Mouse (Mus musculus): Measurements from ENCODE around the gene Gpatch2. TPM values are rescaled to one million over a fixed set of nuclear protein-coding genes. Genes with fewer than 3 reads are reported as not detected.

Gpatch2 gene
- polyA plus RNA-seq, 1 experiment from 2014 or later, result 21.3 TPM

DNA sequence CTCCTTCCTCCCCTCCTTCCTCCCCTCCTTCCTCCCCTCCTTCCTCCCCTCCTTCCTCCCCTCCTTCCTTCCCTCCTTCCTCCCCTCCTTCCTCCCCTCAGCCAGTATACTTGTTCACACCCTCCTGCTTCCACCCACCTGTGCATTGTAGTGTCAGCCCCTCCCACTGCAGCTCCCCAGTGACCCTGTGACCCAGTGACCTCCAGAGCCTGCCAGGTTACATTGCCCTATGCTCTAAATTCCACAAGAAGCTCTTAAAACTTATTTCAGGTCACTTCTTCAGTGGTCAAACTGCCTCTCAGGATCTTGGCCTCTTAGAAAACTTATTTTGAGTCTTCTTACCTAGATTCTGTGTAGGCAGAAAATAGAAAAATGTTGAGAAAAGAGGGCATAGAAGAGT is 99.2 kb downstream of the Gpatch2 start:
- no peaks in the 10 kb centered on the region; the same call in 1 of the 2 replicates for H3K36me3 ChIP-seq
- H3K9ac ChIP-seq, result no peak overlapping the region
- H3K9me3 ChIP-seq, result no peaks in the 10 kb centered on the region
- H3K4me2 ChIP-seq, result no peak overlapping the region
- no peak for ATAC-seq (ENCODE audit: low FRiP score)
- H3K27me3 ChIP-seq, result no peaks in the 10 kb centered on the region
- H3K4me3 ChIP-seq, result no peak overlapping the region
- no peaks in the 10 kb centered on the region for H3K4me1 ChIP-seq (replicated peaks)
- no peak overlapping the region for H3K27ac ChIP-seq

DNA sequence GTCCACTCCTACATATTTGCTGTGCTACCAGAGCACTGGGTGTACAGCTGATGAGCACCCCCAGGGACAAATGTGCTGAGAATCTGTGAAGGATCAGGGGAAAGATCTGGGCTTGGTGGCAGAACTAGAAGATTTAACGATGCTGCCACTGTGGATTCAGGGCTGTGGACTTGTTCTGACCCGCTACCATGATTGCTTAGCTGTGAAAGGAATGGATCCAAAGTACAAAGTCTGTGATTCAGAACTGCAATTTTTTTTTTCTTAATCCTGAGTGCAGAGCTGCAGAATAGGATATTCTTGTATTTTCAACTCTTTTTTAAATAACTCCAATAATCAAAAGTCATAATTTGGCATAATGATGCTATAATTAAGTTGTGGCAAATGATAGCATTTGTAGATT is 100.5 kb downstream of the Gpatch2 start:
- no peak overlapping the region for H3K27ac ChIP-seq
- no peak overlapping the region for H3K4me2 ChIP-seq
- H3K4me3 ChIP-seq, result no peak overlapping the region
- 94% methylated on average over 2 of the region's 2 CpGs for WGBS
- H3K36me3 ChIP-seq, result no peaks in the 10 kb centered on the region; the same call in 1 of the 2 replicates
- no peak overlapping the region for H3K9ac ChIP-seq
- no peaks in the 10 kb centered on the region for H3K9me3 ChIP-seq
- ATAC-seq (ENCODE audit: low FRiP score), result no peak
- H3K4me1 ChIP-seq (replicated peaks), result no peaks in the 10 kb centered on the region
- H3K27me3 ChIP-seq, result no peaks in the 10 kb centered on the region

- Histone ChIP-seq H3K27me3 (no peaks in the 10 kb centered on the region), H3K9me3 (no peaks in the 10 kb centered on the region), H3K9ac (no peak overlapping the region), H3K4me3 (no peak overlapping the region), H3K36me3 (no peaks in the 10 kb centered on the region; the same call in 1 of the 2 replicates), H3K27ac (no peak overlapping the region), H3K4me2 (no peak overlapping the region), H3K4me1 (replicated peaks) (no peaks in the 10 kb centered on the region)
- ATAC-seq (ENCODE audit: low FRiP score), result no peak
- 82% methylated on average over 8 of the region's 8 CpGs for WGBS
Measured at GRCm38 (mm10) chr1:187316555-187316954, 101.2 kb downstream of the Gpatch2 start.

GRCm38 (mm10) chr1:187321814-187322213 is 106.5 kb downstream of the Gpatch2 start:
- no peak for ATAC-seq (ENCODE audit: low FRiP score)
- Histone ChIP-seq H3K27ac (no peak overlapping the region), H3K9me3 (no peaks in the 10 kb centered on the region), H3K4me2 (no peak overlapping the region), H3K36me3 (no peaks in the 10 kb centered on the region; the same call in 1 of the 2 replicates), H3K4me1 (replicated peaks) (no peaks in the 10 kb centered on the region), H3K9ac (no peak overlapping the region), H3K4me3 (no peak overlapping the region), H3K27me3 (no peaks in the 10 kb centered on the region)
- WGBS, result 90% methylated on average over 3 of the region's 3 CpGs

GRCm38 (mm10) chr1:187322505-187323208 is 107.3 kb downstream of the Gpatch2 start:
- Histone ChIP-seq H3K9me3 (no peaks in the 10 kb centered on the region), H3K4me3 (no peak overlapping the region)
- WGBS, result 91% methylated on average over 8 of the region's 8 CpGs

DNA sequence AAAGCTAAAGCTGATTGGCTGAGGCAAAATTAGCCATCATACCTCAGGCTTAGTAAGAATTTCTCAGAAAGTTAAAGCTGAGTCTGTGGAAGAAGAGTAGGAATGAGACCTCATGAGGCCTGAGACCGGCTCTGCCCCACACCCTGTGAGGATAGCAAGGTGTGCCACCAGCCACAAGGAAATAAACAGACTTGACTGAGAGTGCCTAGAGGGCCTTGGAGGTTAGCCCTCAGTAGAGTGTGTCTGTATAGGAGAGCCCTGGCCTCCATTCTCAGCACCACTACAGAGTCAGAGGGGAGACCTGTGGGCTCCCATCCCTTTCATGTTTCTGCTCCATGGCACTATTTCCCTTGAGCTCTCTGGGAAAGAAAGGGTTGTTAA is 107.9 kb downstream of the Gpatch2 start:
- no peaks in the 10 kb centered on the region for H3K9me3 ChIP-seq
- H3K27me3 ChIP-seq, result no peaks in the 10 kb centered on the region
- no peaks in the 10 kb centered on the region; the same call in 1 of the 2 replicates for H3K36me3 ChIP-seq
- H3K4me1 ChIP-seq (replicated peaks), result no peaks in the 10 kb centered on the region
- H3K4me3 ChIP-seq, result no peak overlapping the region
- no peak overlapping the region for H3K27ac ChIP-seq
- WGBS, result 96% methylated on average over 1 of the region's 1 CpGs
- H3K4me2 ChIP-seq, result no peak overlapping the region
- ATAC-seq (ENCODE audit: low FRiP score), result no peak
- no peak overlapping the region for H3K9ac ChIP-seq

More at GRCm38 (mm10) chr1:187322505-187323208, 107.3 kb downstream of the Gpatch2 start:
- no peak for ATAC-seq (ENCODE audit: low FRiP score)
- H3K9ac ChIP-seq, result no peak overlapping the region
- H3K4me2 ChIP-seq, result no peak overlapping the region
- H3K27me3 ChIP-seq, result no peaks in the 10 kb centered on the region
- no peak overlapping the region for H3K27ac ChIP-seq
- H3K36me3 ChIP-seq, result no peaks in the 10 kb centered on the region; the same call in 1 of the 2 replicates
- H3K4me1 ChIP-seq (replicated peaks), result no peaks in the 10 kb centered on the region

DNA sequence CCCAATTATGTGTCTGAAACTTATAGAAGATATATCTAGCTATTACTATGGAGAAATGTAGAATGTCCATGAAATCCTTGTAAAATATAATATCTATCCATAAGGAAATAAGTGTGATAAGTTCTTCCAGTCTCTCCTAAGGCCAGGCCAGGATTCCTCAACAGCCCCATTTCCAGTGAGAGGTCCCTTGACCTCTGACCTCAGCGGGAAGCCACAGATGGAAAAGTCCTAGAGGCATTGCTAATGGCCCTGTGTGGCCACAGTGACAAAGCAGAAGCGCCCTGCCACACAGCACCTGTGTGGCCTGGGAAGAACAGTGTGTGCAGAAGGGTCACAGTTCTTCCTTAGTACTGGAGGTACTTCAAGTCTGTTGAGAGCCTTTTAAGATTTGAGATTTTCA is 127.2 kb downstream of the Gpatch2 start:
- Histone ChIP-seq H3K9ac (no peak overlapping the region), H3K4me2 (no peak overlapping the region), H3K9me3 (no peaks in the 10 kb centered on the region), H3K27me3 (no peaks in the 10 kb centered on the region), H3K36me3 (peaks cover 8% of the 10 kb centered on the region; the same call in 1 of the 2 replicates), H3K4me1 (replicated peaks) (no peaks in the 10 kb centered on the region; the same call in 1 of the 2 replicates), H3K27ac (no peak overlapping the region), H3K4me3 (no peak overlapping the region)
- no peak for ATAC-seq (ENCODE audit: low FRiP score)
- WGBS, result 38% methylated on average over 2 of the region's 2 CpGs

- H3K36me3 ChIP-seq, result peaks cover 23% of the 10 kb centered on the region
- H3K9me3 ChIP-seq, result no peaks in the 10 kb centered on the region
- H3K9ac ChIP-seq, result no peak overlapping the region
- no peaks in the 10 kb centered on the region for H3K27me3 ChIP-seq
- ATAC-seq (ENCODE audit: low FRiP score), result no peak
- H3K4me2 ChIP-seq, result no peak overlapping the region
- no peaks in the 10 kb centered on the region; the same call in 1 of the 2 replicates for H3K4me1 ChIP-seq (replicated peaks)
- no peak overlapping the region for H3K27ac ChIP-seq
- 82% methylated on average over 5 of the region's 5 CpGs for WGBS
- H3K4me3 ChIP-seq, result no peak overlapping the region
Measured at GRCm38 (mm10) chr1:187345156-187345555, 129.8 kb downstream of the Gpatch2 start.

GRCm38 (mm10) chr1:187346923-187347322 is 131.6 kb downstream of the Gpatch2 start:
- Histone ChIP-seq H3K36me3 (peaks cover 23% of the 10 kb centered on the region), H3K9ac (no peak overlapping the region), H3K9me3 (no peaks in the 10 kb centered on the region), H3K4me1 (replicated peaks) (no peaks in the 10 kb centered on the region; the same call in 1 of the 2 replicates), H3K27ac (no peak overlapping the region), H3K4me3 (no peak overlapping the region), H3K4me2 (no peak overlapping the region), H3K27me3 (no peaks in the 10 kb centered on the region)
- ATAC-seq (ENCODE audit: low FRiP score), result no peak
- WGBS, result 91% methylated on average over 11 of the region's 11 CpGs

DNA sequence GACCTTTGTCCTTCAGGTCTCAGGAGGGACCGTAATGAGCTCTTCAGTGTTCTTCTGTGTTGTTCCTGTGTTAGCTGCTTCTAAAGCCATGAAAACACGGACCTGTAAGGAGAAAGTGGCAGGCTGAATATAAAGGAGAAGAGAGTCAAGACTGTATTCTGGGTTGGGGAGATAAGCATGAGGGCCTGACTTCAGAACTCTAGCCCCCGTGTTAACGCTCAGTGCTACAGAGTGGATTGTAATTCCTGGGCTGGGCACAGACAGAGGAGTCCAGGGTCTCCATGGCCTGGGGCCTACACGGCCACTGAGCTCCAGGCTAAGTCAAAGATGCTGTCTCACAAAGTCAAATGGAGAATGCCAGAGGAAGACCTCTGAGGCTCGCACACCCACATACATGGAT is 132.3 kb downstream of the Gpatch2 start:
- H3K9me3 ChIP-seq, result no peaks in the 10 kb centered on the region
- no peak overlapping the region for H3K4me2 ChIP-seq
- H3K9ac ChIP-seq, result no peak overlapping the region
- 91% methylated on average over 6 of the region's 6 CpGs for WGBS
- H3K27me3 ChIP-seq, result no peaks in the 10 kb centered on the region
- H3K27ac ChIP-seq, result no peak overlapping the region
- no peaks in the 10 kb centered on the region for H3K4me1 ChIP-seq (replicated peaks)
- H3K4me3 ChIP-seq, result no peak overlapping the region
- ATAC-seq (ENCODE audit: low FRiP score), result no peak
- H3K36me3 ChIP-seq, result peaks cover 23% of the 10 kb centered on the region

DNA sequence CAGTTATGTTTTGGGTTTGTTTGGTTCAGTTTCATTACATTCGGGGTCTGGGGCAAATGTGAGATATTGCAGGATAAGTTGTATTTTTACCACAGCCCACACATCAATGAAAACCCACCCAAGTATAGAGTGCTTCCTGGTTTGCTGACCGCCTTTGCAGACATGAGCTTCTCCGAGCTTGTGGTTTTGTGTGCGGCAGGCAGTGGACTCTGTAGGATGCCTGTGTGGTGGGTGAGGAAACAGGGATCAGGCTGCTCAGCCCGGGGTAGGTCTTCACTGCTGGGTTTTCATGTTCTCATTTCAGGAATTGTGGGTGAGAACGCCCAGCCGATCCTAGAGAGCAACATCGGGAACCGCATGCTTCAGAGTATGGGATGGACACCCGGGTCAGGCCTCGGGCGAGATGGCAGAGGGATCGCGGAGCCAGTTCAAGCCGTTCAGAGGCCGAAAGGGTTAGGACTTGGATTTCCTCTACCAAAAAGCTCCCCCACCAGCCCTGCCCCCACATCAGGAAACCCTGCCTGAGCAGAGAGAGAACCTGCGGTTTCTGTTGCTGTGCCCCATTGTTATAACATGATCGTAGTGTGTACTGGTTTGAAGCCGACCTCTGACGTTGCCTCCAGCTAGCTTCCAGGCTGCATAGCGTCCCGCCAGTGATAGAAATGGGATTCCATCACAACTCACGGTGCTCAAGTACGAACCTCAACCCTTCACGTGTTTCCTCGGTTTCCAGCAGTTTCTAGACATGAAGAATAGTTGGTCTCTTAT is 132.9 kb downstream of the Gpatch2 start:
- H3K4me1 ChIP-seq (replicated peaks), result no peaks in the 10 kb centered on the region
- H3K27me3 ChIP-seq, result no peaks in the 10 kb centered on the region
- WGBS, result 96% methylated on average over 26 of the region's 26 CpGs
- H3K4me3 ChIP-seq, result no peak overlapping the region
- H3K9ac ChIP-seq, result no peak overlapping the region
- no peak overlapping the region for H3K27ac ChIP-seq
- peaks cover 23% of the 10 kb centered on the region for H3K36me3 ChIP-seq
- H3K9me3 ChIP-seq, result no peaks in the 10 kb centered on the region
- no peak for ATAC-seq (ENCODE audit: low FRiP score)
- H3K4me2 ChIP-seq, result no peak overlapping the region

- Histone ChIP-seq H3K36me3 (peaks cover 23% of the 10 kb centered on the region), H3K4me2 (no peak overlapping the region), H3K27ac (no peak overlapping the region), H3K9me3 (no peaks in the 10 kb centered on the region), H3K4me3 (no peak overlapping the region), H3K9ac (no peak overlapping the region), H3K27me3 (no peaks in the 10 kb centered on the region), H3K4me1 (replicated peaks) (no peaks in the 10 kb centered on the region)
- no peak for ATAC-seq (ENCODE audit: low FRiP score)
- 89% methylated on average over 14 of the region's 14 CpGs for WGBS
Measured at GRCm38 (mm10) chr1:187348859-187349258, 133.6 kb downstream of the Gpatch2 start.

Data from hindbrain, embryonic 13.5 days (tissue).